Mouse (Mus musculus) heart, postnatal 0 days (tissue): ENCODE measurements around the gene Npepl1.

Experiments used
- CTCF ChIP-seq: IDR thresholded peaks from 2 replicates; pipeline ENCODE4 v1.5.1; 2016; ENCODE audit warnings: antibody characterized with exemption, control low read depth, low read depth
- EP300 ChIP-seq: IDR thresholded peaks from 2 replicates; pipeline ENCODE4 v1.6.1; 2016; ENCODE audit warnings: antibody characterized with exemption, low read depth

DNA sequence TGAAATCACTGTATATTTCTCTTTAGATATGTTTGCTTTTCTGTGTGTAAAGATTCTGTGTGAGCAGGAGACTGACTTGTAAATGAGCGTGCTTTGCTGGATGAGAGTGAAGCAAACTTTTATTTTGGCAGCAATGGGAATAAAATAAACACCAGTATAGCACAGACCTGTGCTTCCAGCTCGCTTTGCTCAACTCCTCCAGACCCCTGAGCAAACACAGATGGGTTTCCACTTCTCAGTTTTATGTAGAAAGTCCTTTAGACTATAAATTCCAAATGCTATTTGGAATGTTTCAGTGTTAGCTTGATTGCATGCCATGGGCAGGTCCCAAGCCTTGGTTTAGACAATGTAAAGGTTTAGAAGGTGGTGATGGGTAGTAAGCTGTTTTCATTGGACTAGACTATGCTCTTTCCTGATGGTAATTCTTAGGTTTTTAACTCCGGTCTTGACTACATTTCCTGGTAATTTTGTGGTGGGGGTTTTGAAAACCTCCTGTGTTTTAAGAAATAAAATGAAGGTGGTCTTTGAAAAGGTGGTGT is 27.7 kb upstream of the Npepl1 start:
- TF ChIP-seq CTCF (no peak), EP300 (no peak)
